Mouse (Mus musculus): ENCODE data around the gene Gm49373.

Gm49373 gene

GRCm38 (mm10) chr9:21026849-21027248 is 46.0 kb downstream of the Gm49373 start:
- DNase-seq = peak; percentile 17

GRCm38 (mm10) chr9:21025258-21025810 is 47.6 kb downstream of the Gm49373 start:
- DNase-seq = peak; percentile 72

- DNase-seq = no peak
Measured at GRCm38 (mm10) chr9:21022726-21023125, 50.2 kb downstream of the Gm49373 start.

GRCm38 (mm10) chr9:21022288-21022687 is 50.6 kb downstream of the Gm49373 start:
- DNase-seq = peak; percentile 46

GRCm38 (mm10) chr9:21021363-21021762 is 51.5 kb downstream of the Gm49373 start:
- no peak for DNase-seq

GRCm38 (mm10) chr9:21018600-21018999 is 54.3 kb downstream of the Gm49373 start:
- no peak for DNase-seq

- no peak for DNase-seq
Measured at GRCm38 (mm10) chr9:21017177-21017575, 55.7 kb downstream of the Gm49373 start.

GRCm38 (mm10) chr9:21016331-21017176 is 56.3 kb downstream of the Gm49373 start:
- DNase-seq = peak; percentile 39

- DNase-seq = peak; percentile 88
Measured at GRCm38 (mm10) chr9:21015571-21016130, 57.2 kb downstream of the Gm49373 start, which contains the start of gene Icam1. Icam1 (plus strand) TSS chr9:21015985.

- DNase-seq = peak; percentile 85
Measured at GRCm38 (mm10) chr9:21014691-21015570, 58.0 kb downstream of the Gm49373 start.

Data from lung, postnatal 10 days (tissue).